Mouse (Mus musculus) right cerebral cortex, postnatal 25 days (tissue): Measurements from ENCODE around the gene Tesk1.

Experiments used
- DNase-seq: peaks from one replicate; pipeline ENCODE4 v3.0.0; 2022

The Tesk1 gene

DNA sequence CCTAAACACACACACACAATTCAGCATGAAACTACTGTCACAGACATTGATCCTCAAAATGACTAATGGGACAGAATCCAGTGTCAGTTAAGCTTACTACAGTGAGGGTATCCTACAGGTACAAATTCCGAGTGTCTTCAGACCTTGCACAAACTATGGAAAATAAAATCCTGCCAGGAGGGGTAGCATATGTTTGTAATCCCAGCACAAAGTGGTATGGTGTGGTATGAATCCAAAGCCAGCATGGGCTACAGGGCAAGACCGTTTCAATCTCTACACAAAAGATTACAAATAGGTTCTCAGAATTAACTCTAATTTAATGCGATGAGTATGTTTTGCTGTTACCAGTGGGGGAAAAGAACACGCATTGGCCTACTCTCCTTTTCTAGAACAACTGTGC lies at the start of gene Tesk1:
TSS of gene Tesk1 (plus strand) at position 301 of the 400 bp plus-strand sequence.
- DNase-seq = no peak

DNA sequence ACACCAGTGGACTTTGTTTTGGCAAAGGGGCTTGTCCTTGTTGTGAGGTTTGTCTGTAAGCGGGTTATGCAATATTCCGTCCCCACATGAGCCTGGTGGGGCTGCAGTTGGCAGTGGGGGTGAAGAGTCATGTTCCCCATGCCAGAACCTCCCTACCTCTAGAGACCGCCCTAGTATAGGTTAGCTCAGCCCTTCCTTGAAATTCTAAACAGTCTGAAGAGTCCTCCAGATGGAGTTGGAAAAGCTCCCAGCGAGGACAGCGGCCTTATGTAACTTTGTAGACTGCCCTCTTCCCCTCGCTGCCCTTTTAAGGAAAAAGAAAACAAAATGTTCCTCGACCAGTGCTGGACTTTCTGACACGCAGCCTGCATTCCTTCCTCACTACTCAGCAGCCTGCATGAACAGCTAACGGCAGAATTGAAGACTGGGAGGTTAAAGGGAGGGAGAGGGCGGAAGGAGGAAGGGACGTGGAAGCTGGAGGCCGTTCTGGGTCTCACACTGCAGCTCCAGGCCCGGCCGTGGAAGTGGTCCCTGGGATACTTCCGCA lies 47.3 kb upstream of the Tesk1 start:
- DNase-seq = no peak

DNA sequence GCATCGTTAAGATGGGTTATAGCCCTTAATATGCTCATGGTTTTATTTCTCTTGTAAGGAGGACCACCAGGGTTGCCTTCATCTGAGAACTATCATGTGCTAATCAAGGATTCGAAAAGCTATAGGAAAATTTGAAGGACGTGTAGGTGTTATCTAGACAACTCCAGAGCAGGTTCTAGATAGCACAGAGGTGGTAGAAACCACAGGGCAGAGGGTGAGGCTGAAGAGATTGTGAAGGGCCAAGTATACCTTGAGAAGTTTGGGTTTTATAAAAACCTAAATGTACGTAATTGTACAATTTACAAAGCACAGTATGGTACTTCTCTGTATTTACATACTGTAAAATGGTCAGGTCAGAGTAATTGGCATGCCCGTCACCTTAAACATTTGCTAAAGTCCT lies 46.6 kb upstream of the Tesk1 start:
- DNase-seq = no peak

DNA sequence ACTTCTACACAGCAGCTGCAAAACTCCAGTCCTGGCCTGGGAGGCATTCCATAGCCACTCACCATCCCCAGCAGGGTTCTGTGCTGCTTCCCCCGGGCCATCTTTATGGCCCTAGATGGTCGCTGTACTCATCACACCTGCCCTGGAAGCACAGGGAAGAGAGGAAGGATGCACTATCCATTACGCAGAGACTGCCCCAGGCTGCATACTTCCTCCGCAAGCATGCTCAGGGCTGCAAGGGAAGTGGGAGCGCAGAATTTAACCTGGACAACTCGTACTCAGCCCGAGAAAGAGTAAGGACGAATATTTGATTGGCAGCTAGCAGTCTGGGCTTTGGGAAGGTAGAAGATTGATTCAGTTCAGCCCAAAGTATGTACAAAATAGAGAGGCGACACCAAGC lies 45.9 kb upstream of the Tesk1 start:
- DNase-seq = no peak

DNA sequence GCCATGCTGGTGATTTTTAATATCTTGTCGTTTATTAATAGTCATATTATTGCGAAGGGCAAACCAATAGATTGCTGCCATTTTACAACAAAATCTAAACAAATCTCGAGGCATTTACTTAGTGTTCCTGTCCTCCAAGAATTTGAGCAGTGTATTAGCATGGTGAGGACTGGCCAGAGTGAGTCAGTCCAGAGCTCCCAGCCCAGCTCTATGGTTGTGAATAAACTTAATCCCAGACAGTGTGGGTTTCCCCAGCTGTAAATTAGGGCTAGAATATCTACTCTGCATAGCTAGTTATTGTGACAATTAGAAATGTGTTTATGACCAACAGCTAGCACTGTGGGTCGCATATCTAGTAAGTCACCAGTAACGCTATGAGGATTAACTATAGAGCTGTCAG lies 45.4 kb upstream of the Tesk1 start:
- no peak for DNase-seq

DNA sequence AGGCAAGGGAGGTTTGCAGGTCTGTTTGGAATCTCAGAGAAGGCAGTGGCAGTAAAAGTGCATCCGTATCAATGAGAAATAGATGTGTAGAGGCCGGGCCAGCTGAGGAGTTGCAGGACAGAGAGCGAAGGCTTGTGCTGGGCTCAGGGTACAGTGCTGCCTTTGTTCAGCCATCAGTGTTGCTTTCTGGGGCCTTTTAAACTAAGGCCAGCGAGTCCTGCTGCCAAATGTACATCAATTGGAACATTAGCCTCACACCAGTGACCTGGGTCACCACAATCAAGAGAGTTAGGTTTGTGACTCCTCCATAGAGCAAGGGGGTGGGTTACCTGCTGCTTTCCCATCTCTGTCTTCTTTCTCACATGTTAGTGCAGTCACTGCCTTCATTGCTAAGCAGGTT lies 43.7 kb upstream of the Tesk1 start:
- no peak for DNase-seq

DNA sequence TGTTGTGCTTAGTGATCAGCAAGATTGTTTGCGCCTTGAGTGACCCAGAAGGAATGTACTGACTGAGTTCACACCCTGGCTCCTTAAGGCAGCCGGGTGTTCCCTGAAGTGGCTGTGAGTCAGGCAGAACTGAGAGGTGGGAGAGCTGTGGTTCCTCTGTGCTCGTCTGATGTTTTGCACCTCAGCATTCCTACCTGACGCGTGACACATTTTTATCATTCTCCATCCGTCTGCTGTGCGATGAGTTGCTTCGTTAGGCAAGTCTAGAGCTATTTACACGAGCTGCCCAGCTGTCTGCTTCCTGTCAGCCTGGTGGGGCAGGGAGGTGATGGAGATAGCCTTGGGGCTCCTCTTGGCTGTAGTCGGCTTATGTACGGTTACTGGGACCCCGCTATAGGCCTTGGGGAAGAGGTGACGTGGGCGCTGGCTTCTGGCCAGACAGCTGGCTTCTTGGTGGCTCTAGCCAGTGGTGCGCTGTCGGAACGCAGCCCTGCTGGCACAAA lies 42.9 kb upstream of the Tesk1 start:
- peak; percentile 40 for DNase-seq

DNA sequence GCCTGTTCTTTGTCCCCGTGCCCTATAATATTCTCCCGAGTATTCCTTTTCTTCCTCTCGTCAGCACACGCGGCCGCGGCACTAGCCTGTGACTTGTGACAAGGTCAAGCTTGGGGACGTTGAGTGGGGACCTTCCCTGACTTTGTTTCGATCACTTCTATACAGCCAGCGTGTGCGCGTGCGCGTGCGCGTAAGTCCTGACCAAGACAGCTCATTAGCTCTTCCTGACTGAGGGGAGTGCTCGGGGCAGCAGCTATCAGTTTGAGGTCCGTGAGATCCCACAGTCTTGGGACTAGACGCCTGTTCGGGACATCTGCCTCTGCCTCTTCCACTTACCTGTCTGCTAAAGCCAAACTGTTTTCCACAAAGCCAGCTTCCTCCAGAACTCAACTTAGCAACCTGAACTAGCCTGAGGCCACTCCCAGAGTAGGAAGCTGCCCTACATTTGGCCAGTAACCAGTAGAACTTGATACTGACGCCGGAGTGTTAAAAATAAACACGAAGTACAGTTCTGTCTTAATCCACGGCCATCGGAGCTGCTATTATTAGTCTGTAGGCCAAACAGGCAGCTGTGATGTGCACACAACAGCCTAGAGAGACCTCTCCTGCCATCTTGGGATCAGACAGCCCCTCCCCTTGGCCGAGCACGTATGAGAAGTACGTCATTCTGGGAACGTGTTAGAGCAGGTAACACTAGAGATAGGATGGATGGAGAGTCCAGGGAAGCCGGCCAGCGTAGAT lies 42.2 kb upstream of the Tesk1 start:
- DNase-seq = no peak

DNA sequence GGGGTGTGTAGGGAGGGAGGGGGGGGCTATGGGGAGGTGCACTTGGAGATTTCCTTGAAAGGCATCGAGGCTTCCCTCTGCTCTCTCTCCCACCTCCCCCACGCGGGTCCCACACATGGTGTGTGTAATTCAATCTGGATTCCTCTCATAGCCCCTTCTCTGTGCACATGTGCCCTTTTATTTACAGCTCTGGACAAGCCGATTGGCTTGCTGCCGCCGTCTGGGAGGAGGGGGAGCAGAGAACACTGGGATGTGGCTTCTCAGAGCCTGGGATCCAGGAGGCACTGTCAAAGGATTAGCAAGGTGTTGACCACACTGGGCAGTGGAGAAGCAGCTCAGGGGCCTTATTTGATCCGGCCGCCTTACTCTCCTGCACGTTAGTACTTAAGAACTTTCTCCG lies 40.8 kb upstream of the Tesk1 start:
- no peak for DNase-seq

DNA sequence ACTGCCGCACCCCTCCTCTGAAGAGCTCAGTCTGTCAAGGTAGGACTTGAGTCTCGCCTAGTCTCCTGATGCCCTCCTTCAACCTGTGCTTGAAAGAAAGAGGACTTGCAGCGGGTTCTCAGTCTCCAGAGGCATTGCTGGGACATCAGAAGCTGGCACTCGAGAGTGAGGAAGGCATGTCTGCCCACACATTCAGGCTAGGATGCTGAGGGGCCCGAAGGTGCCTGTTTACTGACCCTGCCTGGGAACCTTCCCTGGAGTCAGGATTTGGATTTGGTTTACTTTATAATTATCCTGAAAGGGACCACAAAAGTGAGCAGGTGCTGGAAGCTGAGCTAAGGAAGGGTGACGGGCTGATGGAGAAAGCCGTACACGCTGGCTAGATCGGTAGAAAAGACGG lies 40.3 kb upstream of the Tesk1 start:
- no peak for DNase-seq

DNA sequence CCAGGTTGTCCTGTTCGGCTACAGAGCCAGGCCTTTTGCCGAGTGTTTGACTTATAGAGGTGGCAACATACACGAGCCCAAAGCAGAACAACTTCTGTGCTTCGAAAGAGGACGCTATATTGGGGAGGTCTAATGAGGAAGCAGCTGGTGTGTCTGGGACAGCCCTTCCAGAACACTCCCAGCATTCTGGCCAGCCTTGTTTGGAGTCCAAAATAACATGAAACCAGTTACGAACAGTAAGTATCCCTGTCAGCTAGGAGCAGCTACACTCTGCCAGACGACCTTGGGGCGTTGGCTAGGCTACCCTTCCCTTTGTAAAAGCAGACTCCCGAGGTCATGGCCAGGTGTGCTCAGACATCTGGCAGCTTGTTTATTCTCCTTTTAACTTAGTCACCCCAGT lies 39.5 kb upstream of the Tesk1 start:
- DNase-seq = no peak

DNA sequence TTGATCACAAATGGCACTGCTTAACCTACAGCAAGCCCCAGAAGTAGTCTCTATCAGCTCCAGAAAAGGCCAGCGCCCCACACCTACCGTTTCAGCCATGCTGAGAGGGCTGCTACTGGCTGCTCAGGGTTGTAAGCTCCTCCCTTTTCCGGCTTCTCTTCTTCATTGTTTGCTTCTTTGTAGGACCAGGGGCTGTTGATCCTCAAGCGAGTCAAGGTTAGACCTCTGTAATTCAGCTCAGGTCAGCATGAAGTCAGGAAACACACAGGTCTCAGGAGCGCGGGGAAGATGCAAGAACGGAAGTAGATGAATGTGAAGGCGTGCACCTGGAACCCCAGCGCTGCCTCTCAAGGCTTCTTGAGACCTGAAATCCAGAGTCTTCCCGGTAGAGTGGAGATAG lies 37.0 kb upstream of the Tesk1 start:
- DNase-seq = no peak

DNA sequence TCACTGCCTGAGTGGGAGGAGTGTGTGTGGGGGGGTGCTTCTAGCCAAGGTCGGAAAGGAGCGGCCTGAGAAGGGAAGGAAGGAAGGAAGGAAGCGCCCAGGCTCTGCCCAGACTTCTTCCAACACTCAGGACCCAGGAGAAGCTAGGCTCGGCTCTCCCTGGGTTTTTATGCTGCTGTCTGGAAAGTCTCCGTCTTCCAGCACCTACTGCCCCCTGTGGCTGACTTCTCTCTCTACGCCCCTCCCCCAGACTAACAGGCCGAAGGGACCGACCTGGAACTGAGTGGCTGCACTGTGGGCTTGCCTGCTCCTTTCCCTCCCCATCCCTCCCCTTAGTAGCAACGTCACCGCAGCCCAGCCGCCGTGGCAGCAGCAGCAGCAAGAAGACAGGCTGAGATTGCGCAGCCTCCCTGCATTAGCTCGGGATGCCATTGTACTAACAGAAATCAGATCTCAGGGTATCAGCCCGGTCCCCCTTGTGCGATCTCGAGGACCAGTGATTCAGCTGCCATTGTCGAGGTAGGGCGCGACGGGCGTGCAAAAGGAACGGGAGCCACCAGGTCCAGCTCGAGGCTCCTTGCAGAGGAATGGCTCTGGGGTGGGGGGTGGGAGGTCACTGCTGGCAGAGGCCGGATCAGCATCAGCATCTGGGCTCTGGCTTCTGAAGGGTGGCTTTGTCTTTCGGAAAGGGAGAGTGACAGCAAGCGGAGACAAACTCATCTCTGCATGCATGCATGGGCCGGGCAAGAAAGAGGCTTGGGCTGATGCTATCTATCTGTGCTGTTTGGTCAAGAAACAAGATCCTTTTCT lies 35.4 kb upstream of the Tesk1 start:
- DNase-seq = peak; percentile 75

DNA sequence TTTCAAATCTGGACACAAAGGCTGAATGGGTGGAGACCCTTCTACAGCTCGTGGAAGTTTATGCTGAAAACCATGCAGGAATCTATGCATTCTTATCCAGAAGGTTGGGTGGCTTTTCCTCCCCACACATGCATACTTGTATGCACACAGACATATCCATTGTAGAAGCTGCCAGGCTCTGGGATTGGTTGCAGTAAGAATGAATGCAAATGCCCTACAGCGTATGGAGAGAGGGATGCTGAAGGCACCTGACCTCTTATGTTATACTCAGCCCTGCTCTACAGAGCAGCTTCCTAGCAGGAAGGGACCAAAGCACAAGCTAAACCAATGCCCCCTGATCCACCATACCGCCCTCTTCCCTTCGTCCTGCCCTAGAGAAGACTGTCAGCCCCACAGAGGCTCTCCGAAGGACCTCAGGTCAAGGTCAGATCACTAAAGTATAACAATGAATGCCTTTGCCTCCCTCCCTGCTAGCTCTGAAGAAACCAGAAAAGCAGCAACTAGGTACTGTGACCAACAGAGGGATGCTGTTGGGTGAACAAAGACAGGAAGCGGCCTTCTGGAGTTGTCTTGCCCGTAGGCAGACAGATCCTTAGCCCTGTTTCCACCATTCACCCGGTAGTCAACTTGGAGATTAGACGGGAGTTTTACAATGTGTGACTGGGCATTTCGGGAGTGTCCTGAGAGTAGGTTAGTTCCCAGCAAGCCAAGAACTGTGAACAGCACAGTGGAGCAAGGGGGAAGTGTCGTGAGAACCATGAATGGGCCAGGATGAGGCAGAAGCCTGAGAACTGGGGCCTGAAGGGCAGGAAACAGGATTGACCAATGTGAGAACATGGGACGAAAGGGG lies 34.4 kb upstream of the Tesk1 start:
- DNase-seq = no peak

DNA sequence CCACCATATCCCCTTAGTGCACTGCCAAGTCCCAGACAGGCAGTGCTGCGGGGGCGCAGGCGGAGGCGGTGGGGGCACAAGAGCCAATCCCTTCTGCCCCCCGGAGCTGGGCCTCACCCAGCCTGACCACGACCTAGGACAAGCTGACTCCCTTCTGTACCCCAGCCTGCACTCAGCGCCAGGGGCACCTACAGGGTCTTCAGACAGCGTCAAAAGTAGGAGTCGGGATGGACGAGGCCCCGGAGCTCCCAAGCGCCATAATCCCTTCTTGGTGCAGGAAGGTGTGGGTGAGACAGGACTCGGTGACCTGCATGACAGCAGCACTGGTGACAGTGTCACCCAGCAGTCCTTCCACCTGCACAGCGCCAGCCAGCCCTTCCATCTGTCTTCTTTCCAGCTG lies 27.0 kb upstream of the Tesk1 start:
- DNase-seq = no peak

DNA sequence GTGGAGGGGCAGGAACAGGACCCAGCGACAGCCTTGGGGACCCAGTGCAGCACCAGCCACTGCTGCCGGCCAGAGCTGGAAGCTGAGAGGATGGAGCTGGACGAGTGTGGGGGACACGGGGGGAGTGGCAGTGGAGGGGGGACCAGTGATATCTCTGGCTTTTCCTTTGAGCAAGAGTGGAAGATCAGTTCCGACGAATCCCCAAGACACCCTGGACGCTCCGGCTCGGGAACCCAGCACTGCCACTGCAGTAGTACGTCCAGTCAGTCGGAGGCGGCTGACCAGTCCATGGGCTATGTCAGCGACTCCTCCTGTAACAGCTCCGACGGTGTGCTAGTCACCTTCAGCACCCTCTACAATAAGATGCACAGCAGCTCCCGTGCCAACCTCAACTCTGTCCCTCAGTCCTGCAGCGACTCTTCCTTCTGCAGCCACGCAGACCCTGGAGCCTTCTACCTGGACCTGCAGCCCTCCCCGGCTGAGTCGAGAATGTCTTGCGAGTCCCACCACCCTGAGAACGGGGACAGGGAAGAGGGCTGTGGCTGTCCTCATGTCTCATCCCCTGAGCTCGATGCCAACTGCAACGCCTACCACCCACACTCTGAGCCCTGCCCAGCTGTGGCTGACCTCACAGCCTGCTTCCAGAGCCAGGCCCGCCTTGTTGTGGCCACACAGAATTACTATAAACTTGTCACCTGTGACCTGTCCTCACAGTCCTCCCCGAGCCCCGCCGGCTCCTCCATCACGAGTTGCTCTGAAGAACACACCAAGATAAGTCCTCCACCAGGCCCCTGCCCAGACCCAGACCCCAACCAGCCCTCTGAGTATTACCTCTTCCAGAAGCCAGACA lies 26.3 kb upstream of the Tesk1 start:
- no peak for DNase-seq

DNA sequence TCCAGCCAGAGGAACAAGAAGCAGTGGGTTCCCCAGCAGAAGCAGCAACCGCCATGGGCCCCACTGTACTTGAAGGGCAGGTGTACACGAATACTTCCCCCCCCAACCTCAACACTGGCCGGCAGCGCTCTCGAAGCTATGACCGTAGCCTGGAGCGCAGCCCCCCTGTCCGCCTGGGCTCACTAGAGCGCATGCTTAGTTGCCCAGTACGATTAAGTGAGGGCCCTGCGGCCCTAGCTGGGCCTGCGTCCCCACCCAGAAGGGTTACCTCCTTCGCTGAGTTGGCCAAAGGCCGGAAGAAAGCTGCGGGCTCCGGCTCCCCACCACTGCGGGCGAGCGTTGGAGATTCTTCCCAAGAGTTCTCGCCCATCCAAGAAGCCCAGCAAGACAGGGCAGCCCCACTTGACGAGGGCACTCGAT lies 25.7 kb upstream of the Tesk1 start:
- DNase-seq = no peak

DNA sequence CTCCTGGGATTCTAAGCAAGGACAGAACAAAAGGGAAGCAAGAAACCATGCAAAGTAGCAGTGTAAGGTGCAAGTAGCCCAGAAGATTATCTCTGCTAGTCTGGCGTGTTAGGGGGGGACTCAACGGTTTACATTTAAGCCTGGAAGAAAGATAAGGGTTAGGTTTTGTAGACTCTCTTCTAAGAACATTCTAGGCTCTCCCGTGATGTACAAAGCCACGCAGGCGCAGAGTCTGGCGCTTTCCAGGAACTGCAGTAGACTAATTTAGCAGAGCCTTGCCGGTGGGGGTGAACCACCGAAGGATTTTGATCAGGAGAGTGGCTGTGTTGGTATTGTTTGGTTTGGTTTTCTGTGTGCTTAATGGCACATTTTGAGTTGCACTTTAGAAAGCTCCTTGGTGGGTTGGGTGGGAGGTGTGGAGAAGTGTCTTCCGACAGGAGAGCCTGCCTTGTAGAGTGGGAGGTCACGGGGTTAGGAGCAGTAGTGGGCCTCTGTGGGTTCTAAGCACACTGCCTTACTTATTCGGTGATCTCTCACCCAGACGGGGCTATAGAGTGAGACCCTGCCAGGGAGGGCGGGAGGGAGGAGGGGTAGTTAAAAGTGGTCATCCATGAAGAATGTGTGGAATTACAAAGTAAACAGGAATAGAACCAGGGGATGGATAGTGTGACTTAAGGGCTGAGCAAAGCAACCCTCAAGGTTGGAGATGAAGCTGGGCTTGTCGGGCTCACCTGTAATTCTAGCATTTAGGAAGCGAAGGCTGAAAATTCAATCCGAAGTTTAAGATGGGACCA lies 24.3 kb upstream of the Tesk1 start:
- DNase-seq = no peak

DNA sequence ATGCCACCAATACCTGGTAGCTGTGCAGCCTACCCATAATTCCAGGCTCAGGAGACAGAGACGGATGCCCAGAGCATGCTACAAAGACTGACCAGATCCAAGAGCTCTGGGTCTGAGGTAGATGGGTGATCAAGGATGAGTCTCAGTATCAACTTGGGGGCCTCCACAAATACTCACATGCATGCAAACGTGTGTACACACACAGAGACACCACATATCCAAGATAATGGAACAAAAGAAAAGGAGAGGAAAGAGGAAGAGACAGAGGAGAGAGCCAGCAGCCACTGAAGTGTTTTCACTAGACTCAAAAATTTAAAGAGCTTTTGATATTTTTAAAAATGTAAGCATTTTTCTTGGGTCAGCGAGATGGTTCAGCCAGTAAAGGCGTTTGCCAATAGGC lies 23.3 kb upstream of the Tesk1 start:
- DNase-seq = no peak

DNA sequence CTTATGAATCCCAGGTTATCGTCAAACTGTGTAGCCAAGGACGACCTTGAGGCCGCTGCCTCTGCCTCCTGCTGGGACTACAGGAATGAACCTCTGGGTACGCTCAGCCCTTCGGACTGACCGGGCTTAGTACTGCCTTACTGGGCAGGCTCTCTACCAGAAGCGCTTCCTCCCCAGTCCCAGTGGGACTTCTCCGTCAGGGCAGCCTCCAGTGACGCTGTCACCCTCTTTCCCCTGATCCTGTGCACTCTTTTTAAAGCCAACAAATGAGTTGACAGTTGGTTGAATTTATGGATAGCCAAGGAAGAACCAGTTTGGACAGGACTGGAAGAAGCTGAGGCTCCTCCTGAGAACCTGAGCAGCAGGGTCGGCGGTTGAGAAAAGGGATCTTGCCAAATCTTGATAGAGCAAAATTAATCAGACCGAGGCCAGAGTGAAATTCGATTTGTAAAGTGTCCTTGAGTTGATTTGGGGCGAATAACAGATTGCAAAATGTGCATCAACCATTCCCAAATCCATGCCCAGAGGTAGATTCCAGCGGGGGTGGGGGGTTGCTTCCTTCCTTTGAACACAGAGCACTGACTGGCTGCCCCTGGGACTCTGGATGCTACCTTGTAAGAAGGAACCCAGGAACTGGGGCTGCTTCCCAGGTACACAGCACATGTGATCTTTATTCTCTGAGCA lies 22.6 kb upstream of the Tesk1 start:
- DNase-seq = no peak
